Mouse (Mus musculus) midbrain, embryonic 16.5 days (tissue): ENCODE data around the gene Pcca. TPM values are rescaled to one million over a fixed set of nuclear protein-coding genes. Genes with fewer than 3 reads are reported as not detected.

Experiments
- ATAC-seq: fragments of 200-750 bp; cut with Nextera tagmentation; 2 replicates; pipeline ENCODE4 v1.8.0; 2017; ENCODE audit warnings: moderate TSS enrichment
- H3K27ac ChIP-seq: fragments of 300-500 bp; sonication (generic); 2 replicates; pipeline ENCODE4 v1.5.1; 2014; ENCODE audit warnings: mild to moderate bottlenecking, low read length, mixed read lengths
- H3K27me3 ChIP-seq: fragments of 300-500 bp; sonication (generic); 2 replicates; pipeline ENCODE4 v1.6.1; 2014; ENCODE audit warnings: low read depth, low read length, mixed read lengths; ENCODE audit not compliant: control insufficient read depth, insufficient read depth
- H3K36me3 ChIP-seq: fragments of 300-500 bp; sonication (generic); 2 replicates; pipeline ENCODE4 v1.6.1; 2014; ENCODE audit warnings: mild to moderate bottlenecking, low read length, moderate library complexity, mixed read lengths; ENCODE audit not compliant: control insufficient read depth, insufficient read depth
- H3K4me1 ChIP-seq: fragments of 300-500 bp; sonication (generic); 2 replicates; pipeline ENCODE4 v1.6.1; 2014; ENCODE audit warnings: mild to moderate bottlenecking, low read length, mixed read lengths; ENCODE audit not compliant: control insufficient read depth, insufficient read depth
- H3K4me2 ChIP-seq: fragments of 300-500 bp; sonication (generic); 2 replicates; pipeline ENCODE4 v1.6.1; 2014; ENCODE audit warnings: mild to moderate bottlenecking, low read length, mixed read lengths
- H3K4me3 ChIP-seq: fragments of 300-500 bp; sonication (generic); 2 replicates; pipeline ENCODE4 v1.5.1; 2014; ENCODE audit warnings: low read depth, mild to moderate bottlenecking, low read length, moderate library complexity, mixed read lengths
- H3K9ac ChIP-seq: fragments of 300-500 bp; sonication (generic); 2 replicates; pipeline ENCODE4 v1.6.1; 2014; ENCODE audit warnings: low read depth, low read length, mixed read lengths
- H3K9me3 ChIP-seq: fragments of 300-500 bp; sonication (generic); replicated peaks from 2 replicates; pipeline ENCODE4 v1.6.1; 2014; ENCODE audit warnings: mild to moderate bottlenecking, low read length, mixed read lengths; ENCODE audit not compliant: control insufficient read depth, poor library complexity, severe bottlenecking
- WGBS: fragments of 180-500 bp; shearing (Covaris S2); extraction: QIAGEN DNeasy Blood & Tissue Kit; methylation state at CpG from one replicate; pipeline ENCODE4 v1.1.7; 2014; 5-methylcytosine and 5-hydroxymethylcytosine counted together
- polyA plus RNA-seq: library from polyadenylated mRNA; unstranded; fragments of >200 nt; fragmentation: Nextera tagmentation; extraction: Ambion mirVana; gene quantifications from 2 replicates; pipeline ENCODE4 v1.2.1, GENCODE M21; 2015

Gene Pcca
- polyA plus RNA-seq, 1 experiment from 2014 or later = 25.9 TPM

GRCm38 (mm10) chr14:122730921-122731551, 196.9 kb downstream of the Pcca start:
- H3K27ac ChIP-seq = no peak overlapping the region
- no peak overlapping the region for H3K4me3 ChIP-seq
- 90% methylated on average over 4 of the region's 4 CpGs for WGBS
- H3K27me3 ChIP-seq = no peaks in the 10 kb centered on the region
- no peak overlapping the region for H3K9ac ChIP-seq
- H3K36me3 ChIP-seq = no peaks in the 10 kb centered on the region
- H3K9me3 ChIP-seq = no peaks in the 10 kb centered on the region
- no peak overlapping the region for H3K4me2 ChIP-seq
- ATAC-seq = no peak
- no peaks in the 10 kb centered on the region for H3K4me1 ChIP-seq

GRCm38 (mm10) chr14:122736806-122737205, 202.7 kb downstream of the Pcca start:
- no peak overlapping the region for H3K27ac ChIP-seq
- no peaks in the 10 kb centered on the region for H3K27me3 ChIP-seq
- H3K9ac ChIP-seq = no peak overlapping the region
- H3K36me3 ChIP-seq = no peaks in the 10 kb centered on the region
- H3K9me3 ChIP-seq = no peaks in the 10 kb centered on the region
- no peak overlapping the region for H3K4me2 ChIP-seq
- ATAC-seq = no peak
- H3K4me3 ChIP-seq = no peak overlapping the region
- no peaks in the 10 kb centered on the region for H3K4me1 ChIP-seq

GRCm38 (mm10) chr14:122747860-122748842, 214.0 kb downstream of the Pcca start:
- no peak overlapping the region for H3K9ac ChIP-seq
- H3K4me3 ChIP-seq = no peak overlapping the region
- H3K27me3 ChIP-seq = no peaks in the 10 kb centered on the region
- H3K27ac ChIP-seq = no peak overlapping the region
- no peak overlapping the region for H3K4me2 ChIP-seq
- H3K4me1 ChIP-seq = no peaks in the 10 kb centered on the region
- ATAC-seq = no peak
- no peaks in the 10 kb centered on the region for H3K36me3 ChIP-seq
- whole genome bisulfite sequencing = 50% methylated on average over 3 of the region's 3 CpGs
- no peaks in the 10 kb centered on the region for H3K9me3 ChIP-seq

GRCm38 (mm10) chr14:122751552-122751951, 217.4 kb downstream of the Pcca start:
- 0 out of 2 replicates have a peak, but pooled peaks cover 2% of the 10 kb centered on the region for H3K4me1 ChIP-seq
- H3K4me3 ChIP-seq = no peak overlapping the region
- no peak overlapping the region for H3K4me2 ChIP-seq
- H3K27me3 ChIP-seq = no peaks in the 10 kb centered on the region
- H3K36me3 ChIP-seq = no peaks in the 10 kb centered on the region
- no peak for ATAC-seq
- H3K9ac ChIP-seq = no peak overlapping the region
- H3K9me3 ChIP-seq = no peaks in the 10 kb centered on the region
- WGBS = 100% methylated on average over 1 of the region's 1 CpGs
- no peak overlapping the region for H3K27ac ChIP-seq

- Histone ChIP-seq H3K27me3 (no peaks in the 10 kb centered on the region), H3K27ac (no peak overlapping the region), H3K9ac (no peak overlapping the region), H3K4me3 (no peak overlapping the region), H3K9me3 (no peaks in the 10 kb centered on the region), H3K36me3 (no peaks in the 10 kb centered on the region), H3K4me2 (no peak overlapping the region), H3K4me1 (0 out of 2 replicates have a peak, but pooled peaks cover 2% of the 10 kb centered on the region)
- no peak for ATAC-seq
- WGBS = 12% methylated on average over 2 of the region's 2 CpGs
Measured at GRCm38 (mm10) chr14:122753278-122753677, 219.2 kb downstream of the Pcca start.

- 93% methylated on average over 3 of the region's 3 CpGs for WGBS
- Histone ChIP-seq H3K27me3 (no peaks in the 10 kb centered on the region), H3K9me3 (no peaks in the 10 kb centered on the region), H3K36me3 (no peaks in the 10 kb centered on the region), H3K27ac (no peak overlapping the region), H3K4me2 (no peak overlapping the region), H3K4me1 (0 out of 2 replicates have a peak, but pooled peaks cover 2% of the 10 kb centered on the region), H3K4me3 (no peak overlapping the region), H3K9ac (no peak overlapping the region)
- ATAC-seq = no peak
Measured at GRCm38 (mm10) chr14:122754311-122754710, 220.2 kb downstream of the Pcca start.

- H3K4me3 ChIP-seq = no peak overlapping the region
- no peaks in the 10 kb centered on the region for H3K9me3 ChIP-seq
- whole genome bisulfite sequencing = 67% methylated on average over 13 of the region's 13 CpGs
- no peak overlapping the region for H3K9ac ChIP-seq
- H3K4me1 ChIP-seq = 0 out of 2 replicates have a peak, but pooled peaks cover 2% of the 10 kb centered on the region
- ATAC-seq = no peak
- H3K4me2 ChIP-seq = no peak overlapping the region
- no peaks in the 10 kb centered on the region for H3K36me3 ChIP-seq
- no peaks in the 10 kb centered on the region for H3K27me3 ChIP-seq
- H3K27ac ChIP-seq = no peak overlapping the region
Measured at GRCm38 (mm10) chr14:122755559-122755958, 221.4 kb downstream of the Pcca start.

- H3K9ac ChIP-seq = no peak overlapping the region
- no peak for ATAC-seq
- no peaks in the 10 kb centered on the region for H3K9me3 ChIP-seq
- no peak overlapping the region for H3K4me3 ChIP-seq
- no peak overlapping the region for H3K27ac ChIP-seq
- H3K36me3 ChIP-seq = no peaks in the 10 kb centered on the region
- WGBS = 98% methylated on average over 1 of the region's 1 CpGs
- no peak overlapping the region for H3K4me2 ChIP-seq
- 0 out of 2 replicates have a peak, but pooled peaks cover 2% of the 10 kb centered on the region for H3K4me1 ChIP-seq
- no peaks in the 10 kb centered on the region for H3K27me3 ChIP-seq
Measured at GRCm38 (mm10) chr14:122756671-122757070, 222.5 kb downstream of the Pcca start.

GRCm38 (mm10) chr14:122759890-122760289, 225.8 kb downstream of the Pcca start:
- H3K9ac ChIP-seq = no peak overlapping the region
- H3K4me1 ChIP-seq = no peaks in the 10 kb centered on the region; the same call in 1 of the 2 replicates
- 58% methylated on average over 3 of the region's 3 CpGs for WGBS
- no peak for ATAC-seq
- H3K4me3 ChIP-seq = no peak overlapping the region
- no peak overlapping the region for H3K27ac ChIP-seq
- H3K27me3 ChIP-seq = no peaks in the 10 kb centered on the region
- H3K36me3 ChIP-seq = no peaks in the 10 kb centered on the region
- no peak overlapping the region for H3K4me2 ChIP-seq
- H3K9me3 ChIP-seq = no peaks in the 10 kb centered on the region
